Mouse (Mus musculus): ENCODE measurements around the gene Foxp1.

DNA sequence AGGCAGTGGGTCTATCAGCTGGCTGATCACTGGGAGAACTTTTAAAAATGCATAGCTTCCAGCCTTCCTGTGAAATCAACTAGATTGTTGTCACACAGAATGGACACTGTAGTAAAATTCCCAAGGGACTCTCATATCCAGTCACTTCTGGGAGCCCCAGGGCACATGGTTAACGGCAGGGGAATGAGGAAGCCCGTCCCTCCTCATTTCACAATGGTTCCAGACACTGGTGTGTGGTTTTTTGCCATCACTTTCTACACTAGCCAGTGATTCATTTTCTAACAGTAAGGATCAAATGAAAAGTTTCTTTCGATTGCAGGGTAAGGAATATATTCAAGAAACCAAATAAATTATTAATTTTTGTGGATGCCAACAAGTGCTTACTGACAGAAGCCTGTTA is 54.7 kb downstream of the Foxp1 start:
- TF ChIP-seq POLR2A (IDR thresholded peaks at IDR 0.05; ENCODE audit: insufficient read length, low read depth), result no peak
- TF ChIP-seq USF1 (IDR thresholded peaks at IDR 0.05; ENCODE audit: low read depth), result no peak
- TF ChIP-seq MYOD1 (IDR thresholded peaks at IDR 0.05; ENCODE audit: control insufficient read depth in 1 of 3, insufficient read length in 2 of 3, low read depth in 2 of 3), result no peak
- no peak for TF ChIP-seq TCF3 (IDR thresholded peaks at IDR 0.05; ENCODE audit: insufficient read length, low read depth)
- no peak for TF ChIP-seq POLR2AphosphoS2 (IDR thresholded peaks at IDR 0.05; ENCODE audit: insufficient read length, low read depth)
- no peak for TF ChIP-seq MYOG (IDR thresholded peaks at IDR 0.05; ENCODE audit: control insufficient read depth in 1 of 3, insufficient read depth in 1 of 3, insufficient read length in 2 of 3, low read depth in 2 of 3)
- no peak for TF ChIP-seq TCF12 (IDR thresholded peaks at IDR 0.05; ENCODE audit: insufficient read depth, poor library complexity, severe bottlenecking)
- TF ChIP-seq SRF (IDR thresholded peaks at IDR 0.05; ENCODE audit: control insufficient read depth, insufficient read length, low read depth), result no peak
- TF ChIP-seq MAX (IDR thresholded peaks at IDR 0.05; ENCODE audit: low read depth), result no peak
- TF ChIP-seq E2F4 (IDR thresholded peaks at IDR 0.05; ENCODE audit: insufficient read depth), result no peak
